Mouse (Mus musculus) forebrain, embryonic 16.5 days (tissue): Measurements from ENCODE around the gene Ttbk1. TPM values are rescaled to one million over a fixed set of nuclear protein-coding genes. Genes with fewer than 3 reads are reported as not detected.
A peak's percentile ranks its signal among the peaks of the same experiment; 100 is the strongest.
"Not testable (repeated sequence)": the region's sequence is repeated elsewhere in the genome, so short reads cannot be mapped to it uniquely, and the experiment has no call there.

ENCODE experiments used
- ATAC-seq: fragments of 200-750 bp; cut with Nextera tagmentation; 2 replicates; pipeline ENCODE4 v1.8.0; 2017; ENCODE audit warnings: mild to moderate bottlenecking, moderate library complexity
- H3K27ac ChIP-seq: fragments of 300-500 bp; sonication (generic); 2 replicates; pipeline ENCODE4 v1.5.1; 2014; ENCODE audit warnings: low read length, control low read depth
- H3K27me3 ChIP-seq: fragments of 300-500 bp; sonication (generic); replicated peaks from 2 replicates; pipeline ENCODE4 v1.6.1; 2014; ENCODE audit warnings: low read length; ENCODE audit not compliant: control insufficient read depth, insufficient read depth
- H3K36me3 ChIP-seq: fragments of 300-500 bp; sonication (generic); 2 replicates; pipeline ENCODE4 v1.6.1; 2014; ENCODE audit not compliant: control insufficient read depth, insufficient read depth
- H3K4me1 ChIP-seq: fragments of 300-500 bp; sonication (generic); replicated peaks from 2 replicates; pipeline ENCODE4 v1.6.1; 2014; ENCODE audit warnings: low read length; ENCODE audit not compliant: control insufficient read depth, insufficient read depth
- H3K4me2 ChIP-seq: fragments of 300-500 bp; sonication (generic); 2 replicates; pipeline ENCODE4 v1.6.1; 2014; ENCODE audit warnings: mild to moderate bottlenecking, low read length, control low read depth
- H3K4me3 ChIP-seq: fragments of 300-500 bp; sonication (generic); replicated peaks from 2 replicates; pipeline ENCODE4 v1.5.1; 2014; ENCODE audit warnings: mild to moderate bottlenecking, low read length, control low read depth
- H3K9ac ChIP-seq: fragments of 300-500 bp; sonication (generic); replicated peaks from 2 replicates; pipeline ENCODE4 v1.6.1; 2014; ENCODE audit warnings: low read depth, low read length, control low read depth
- H3K9me3 ChIP-seq: fragments of 300-500 bp; sonication (generic); 2 replicates; pipeline ENCODE4 v1.6.1; 2016; ENCODE audit warnings: low read length; ENCODE audit not compliant: control insufficient read depth
- WGBS: fragments of 180-500 bp; shearing (Covaris S2); extraction: QIAGEN DNeasy Blood & Tissue Kit; methylation state at CpG from one replicate; pipeline ENCODE4 v1.1.7; 2014; 5-methylcytosine and 5-hydroxymethylcytosine counted together
- polyA plus RNA-seq: library from polyadenylated mRNA; unstranded; fragments of >200 nt; fragmentation: Nextera tagmentation; extraction: Ambion mirVana; gene quantifications from 2 replicates; pipeline ENCODE4 v1.2.1, GENCODE M21; 2015

The Ttbk1 gene
- polyA plus RNA-seq, 1 experiment from 2014 or later = 5.6 TPM

DNA sequence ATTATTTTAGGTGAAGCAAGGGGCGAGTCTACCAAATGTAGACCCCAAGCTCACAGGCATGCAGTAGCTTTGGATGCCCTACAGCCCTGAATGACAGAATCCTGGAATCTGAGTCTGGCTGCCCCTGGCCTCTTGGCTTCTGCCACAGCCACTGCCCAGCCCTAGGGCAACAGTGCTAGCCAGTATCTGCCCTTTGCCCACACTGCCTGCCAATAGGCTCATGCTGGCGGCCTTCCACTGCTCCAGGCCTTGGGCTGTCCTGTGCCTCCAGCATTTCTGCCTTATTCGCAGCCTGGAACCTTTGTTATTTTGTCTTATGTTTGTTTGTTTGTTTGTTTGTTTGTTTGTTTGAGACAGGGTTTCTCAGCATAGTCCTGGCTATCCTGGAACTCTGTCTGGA, 18.1 kb upstream of the Ttbk1 start:
- H3K27me3 ChIP-seq = no peaks in the 10 kb centered on the region
- ATAC-seq = no peak
- no peaks in the 10 kb centered on the region for H3K36me3 ChIP-seq
- 90% methylated on average over 3 of the region's 3 CpGs for WGBS
- H3K4me2 ChIP-seq = no peak overlapping the region
- no peak overlapping the region for H3K9ac ChIP-seq
- no peak overlapping the region for H3K27ac ChIP-seq
- H3K9me3 ChIP-seq = no peaks in the 10 kb centered on the region
- H3K4me3 ChIP-seq = no peak overlapping the region
- no peaks in the 10 kb centered on the region for H3K4me1 ChIP-seq

DNA sequence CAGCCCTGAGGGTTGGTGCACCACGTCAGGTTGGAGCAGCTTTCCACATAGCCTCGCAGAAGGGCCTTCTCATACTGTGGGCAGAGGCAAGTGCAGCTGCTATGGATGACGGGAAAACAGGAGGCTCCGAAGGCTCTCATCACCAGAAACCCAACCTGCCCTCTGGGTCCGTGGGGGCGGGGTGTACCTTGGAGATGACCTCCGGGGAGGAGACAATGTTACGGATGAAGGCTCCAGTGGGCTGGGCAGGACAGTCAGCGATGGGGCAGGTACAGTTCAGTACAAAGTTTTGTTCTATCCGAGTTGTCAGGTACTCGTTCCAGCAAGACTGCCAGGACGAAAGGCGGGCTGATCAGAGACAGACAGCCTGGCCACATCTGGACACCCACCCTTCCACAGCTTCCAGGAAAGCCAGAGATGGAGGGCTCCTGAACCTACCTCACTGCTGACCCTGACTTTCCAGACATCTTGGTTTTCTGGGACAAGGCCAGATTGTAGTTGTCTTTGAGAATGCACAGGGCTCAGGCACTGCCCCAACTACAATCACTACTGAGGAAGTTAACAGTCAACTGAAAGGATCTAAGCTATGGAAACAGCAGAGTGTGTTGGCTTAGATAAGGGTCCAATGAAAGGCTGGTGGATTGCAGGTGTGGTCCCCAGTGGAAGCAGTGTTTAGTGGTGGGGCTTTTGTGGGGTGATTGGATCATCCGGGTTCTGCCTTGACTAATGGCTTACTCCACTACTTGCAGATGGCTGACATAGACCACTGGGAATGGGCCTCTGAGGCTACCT, 16.6 kb upstream of the Ttbk1 start:
- H3K9ac ChIP-seq = no peak overlapping the region
- 83% methylated on average over 14 of the region's 14 CpGs for WGBS

DNA sequence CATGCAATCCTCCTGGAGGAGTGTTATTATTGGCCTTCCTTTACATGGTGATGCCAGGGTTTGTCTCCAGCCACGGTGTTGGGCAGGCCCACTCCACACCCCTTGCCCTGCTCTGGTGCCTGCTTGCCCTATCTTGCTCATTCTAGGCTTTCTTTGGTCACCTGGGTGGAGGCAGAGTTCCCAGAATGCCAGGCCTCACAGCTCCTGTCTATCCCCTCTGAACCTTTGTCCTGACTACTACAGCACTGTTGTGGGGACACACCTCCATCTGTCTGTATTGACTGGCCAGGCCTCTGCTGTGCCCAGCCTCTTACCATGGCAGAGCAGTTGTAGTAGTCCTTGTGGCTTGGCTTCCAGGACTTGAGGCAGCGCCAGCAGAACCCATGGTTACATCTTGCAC, 15.3 kb upstream of the Ttbk1 start:
- no peak for ATAC-seq

More for the DNA sequence above, 16.6 kb upstream of the Ttbk1 start:
- H3K36me3 ChIP-seq = no peaks in the 10 kb centered on the region
- no peaks in the 10 kb centered on the region for H3K9me3 ChIP-seq
- ATAC-seq = no peak
- H3K27me3 ChIP-seq = no peaks in the 10 kb centered on the region
- H3K4me3 ChIP-seq = no peak overlapping the region
- no peak overlapping the region for H3K4me2 ChIP-seq
- H3K27ac ChIP-seq = no peak overlapping the region
- no peaks in the 10 kb centered on the region for H3K4me1 ChIP-seq

DNA sequence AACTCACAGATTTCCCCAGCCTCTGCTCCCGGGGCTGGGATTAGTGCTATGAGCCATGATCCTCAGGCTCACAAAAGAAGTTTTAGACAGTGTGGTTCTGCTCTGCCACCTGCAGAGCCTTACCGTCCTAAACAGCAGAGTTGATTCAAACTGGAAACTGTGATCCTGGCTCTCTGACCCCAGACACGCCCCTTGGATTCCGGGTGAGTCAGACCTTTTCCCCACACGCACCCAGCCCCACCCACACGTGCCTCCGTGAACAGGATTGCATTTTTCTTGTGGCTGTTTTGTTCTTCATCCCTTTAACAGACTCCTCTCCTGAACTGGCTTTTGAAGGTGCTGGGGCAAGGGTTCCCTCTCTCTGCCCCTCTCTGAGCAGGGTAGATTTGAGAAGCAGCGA, 10.5 kb upstream of the Ttbk1 start:
- H3K9ac ChIP-seq = no peak overlapping the region
- no peak for ATAC-seq
- no peaks in the 10 kb centered on the region for H3K9me3 ChIP-seq
- H3K4me1 ChIP-seq = peaks cover 5% of the 10 kb centered on the region; the same call in 1 of the 2 replicates
- H3K4me2 ChIP-seq = no peak overlapping the region
- H3K4me3 ChIP-seq = no peak overlapping the region
- H3K27me3 ChIP-seq = no peaks in the 10 kb centered on the region; the same call in 1 of the 2 replicates
- WGBS = 53% methylated on average over 8 of the region's 8 CpGs
- no peak overlapping the region for H3K27ac ChIP-seq
- H3K36me3 ChIP-seq = no peaks in the 10 kb centered on the region

More for the DNA sequence above, 15.3 kb upstream of the Ttbk1 start:
- no peaks in the 10 kb centered on the region for H3K9me3 ChIP-seq
- H3K27me3 ChIP-seq = no peaks in the 10 kb centered on the region
- H3K36me3 ChIP-seq = no peaks in the 10 kb centered on the region
- no peak overlapping the region for H3K27ac ChIP-seq
- H3K9ac ChIP-seq = no peak overlapping the region
- no peaks in the 10 kb centered on the region for H3K4me1 ChIP-seq
- no peak overlapping the region for H3K4me2 ChIP-seq
- WGBS = 95% methylated on average over 2 of the region's 2 CpGs
- no peak overlapping the region for H3K4me3 ChIP-seq

DNA sequence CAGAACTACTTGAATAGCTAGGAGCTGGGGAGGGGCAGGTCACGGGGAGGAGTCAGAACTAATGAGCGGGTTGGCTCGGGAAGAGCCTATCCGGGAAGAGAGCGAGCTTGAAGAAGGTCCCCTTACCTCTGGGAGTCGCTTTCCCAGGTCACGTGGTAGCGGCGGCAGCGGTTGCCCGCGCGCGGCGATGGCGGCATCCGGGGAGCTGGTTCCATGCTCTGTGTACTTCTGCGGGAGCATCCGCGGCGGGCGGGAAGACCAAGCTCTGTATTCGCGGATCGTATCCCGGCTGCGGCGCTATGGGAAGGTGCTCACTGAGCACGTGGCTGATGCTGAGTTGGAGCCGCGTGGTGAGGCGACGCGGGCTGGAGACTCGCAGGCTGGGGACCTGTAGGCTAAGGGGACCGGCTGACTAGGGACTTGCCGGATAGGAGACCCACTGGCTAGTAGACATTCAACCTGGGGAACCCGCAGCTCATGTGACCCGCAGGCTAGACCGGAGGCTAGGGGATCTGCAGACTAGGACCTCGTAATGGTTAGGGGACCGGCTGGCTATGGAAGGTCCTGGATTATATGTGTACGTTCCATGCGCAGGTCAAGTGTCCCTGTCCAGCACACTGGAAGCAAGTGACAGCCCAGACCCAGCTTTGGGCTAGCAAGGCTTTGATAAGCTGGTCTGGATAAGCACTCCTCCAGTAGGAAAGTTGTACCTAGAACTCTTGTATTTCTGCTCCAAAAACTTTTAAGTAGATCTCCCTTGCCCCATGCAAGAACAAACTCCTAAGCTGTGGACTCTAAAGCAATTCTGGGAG, 9.4 kb upstream of the Ttbk1 start, which contains the start of gene Dnph1:
Gene Dnph1 (plus strand): TSS at position 89 of the 812 bp plus-strand sequence.
- under 1% methylated on average over 43 of the region's 44 CpGs for WGBS
- Histone ChIP-seq H3K9ac (peak within 1 kb of the TSS; percentile 72), H3K4me1 (peaks cover 5% of the 10 kb centered on the region; the same call in 1 of the 2 replicates), H3K36me3 (no peaks in the 10 kb centered on the region), H3K9me3 (no peaks in the 10 kb centered on the region), H3K4me3 (peak within 1 kb of the TSS; percentile 67), H3K27ac (no peak within 1 kb of the TSS), H3K27me3 (no peaks in the 10 kb centered on the region; the same call in 1 of the 2 replicates), H3K4me2 (peak within 1 kb of the TSS; percentile 87)
- peak; percentile 99 for ATAC-seq

DNA sequence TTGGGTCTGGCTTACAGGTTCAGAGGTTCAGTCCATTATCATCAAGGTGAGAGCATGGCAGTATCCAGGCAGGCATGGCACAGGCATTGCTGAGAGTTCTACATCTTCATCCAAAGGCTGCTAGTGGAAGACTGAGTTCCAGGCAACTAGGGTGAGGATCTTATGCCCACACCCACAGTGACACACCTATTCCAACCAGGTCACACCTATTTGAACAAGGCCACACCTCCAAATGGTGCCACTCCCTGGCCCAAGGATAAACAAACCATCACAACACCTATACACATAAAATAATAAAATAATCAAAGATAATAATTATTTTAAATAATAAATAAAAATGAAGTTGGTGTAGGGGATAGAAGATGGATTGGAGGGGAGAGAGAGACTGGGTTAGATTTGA, 8.6 kb upstream of the Ttbk1 start:
- not testable (repeated sequence) for H3K27me3 ChIP-seq, H3K27ac ChIP-seq, H3K36me3 ChIP-seq, H3K9ac ChIP-seq, H3K9me3 ChIP-seq, ATAC-seq, H3K4me2 ChIP-seq, H3K4me3 ChIP-seq, H3K4me1 ChIP-seq

DNA sequence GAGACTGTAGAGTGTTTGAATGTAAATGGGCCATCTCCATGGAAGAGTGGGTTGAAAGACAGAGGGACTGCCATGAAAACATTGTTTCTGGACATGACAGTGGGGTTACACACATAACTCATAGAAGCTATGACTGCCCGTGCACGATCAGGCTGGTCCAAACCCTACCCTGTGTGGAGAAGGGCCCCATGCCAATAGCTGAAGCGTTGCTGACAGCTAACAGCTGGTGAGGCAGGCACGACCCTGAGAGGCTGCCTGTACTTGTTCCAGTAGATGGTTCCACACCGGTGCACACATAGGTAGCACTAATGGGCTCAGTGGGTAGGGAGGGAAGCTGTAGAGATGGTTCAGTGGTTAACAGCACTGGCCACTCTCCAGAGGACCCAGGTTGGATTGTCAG, 8.0 kb upstream of the Ttbk1 start:
- ATAC-seq = no peak
- Histone ChIP-seq H3K27me3 (no peaks in the 10 kb centered on the region; the same call in 1 of the 2 replicates), H3K27ac (no peak overlapping the region), H3K9me3 (no peaks in the 10 kb centered on the region), H3K4me1 (peaks cover 5% of the 10 kb centered on the region; the same call in 1 of the 2 replicates), H3K4me3 (no peak overlapping the region), H3K4me2 (no peak overlapping the region), H3K36me3 (no peaks in the 10 kb centered on the region), H3K9ac (no peak overlapping the region)
- 71% methylated on average over 5 of the region's 5 CpGs for WGBS

DNA sequence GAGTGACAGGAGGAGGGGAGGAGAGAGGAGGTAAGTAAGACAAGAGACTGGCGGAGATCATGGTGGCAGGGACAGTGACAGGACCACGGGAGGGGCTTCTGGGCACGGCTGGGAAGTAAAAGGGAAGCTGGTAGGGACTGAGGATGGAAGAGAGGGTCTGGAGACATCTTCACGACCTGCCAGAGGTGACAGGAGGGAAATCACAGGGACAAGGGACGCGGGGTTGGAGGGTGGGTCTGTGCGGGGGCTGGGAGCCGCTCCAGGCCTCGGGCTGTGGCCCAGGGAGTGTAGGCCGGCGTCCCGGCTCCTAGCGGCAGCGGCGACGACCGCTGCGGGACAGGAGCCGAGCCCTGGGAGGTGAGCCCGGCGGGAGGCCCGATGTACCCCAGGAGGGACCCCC, 480 bp downstream of the Ttbk1 start:
- peak; percentile 48 for ATAC-seq
- Histone ChIP-seq H3K4me1 (peaks cover 45% of the 10 kb centered on the region), H3K36me3 (no peaks in the 10 kb centered on the region), H3K27ac (peak overlapping the region; percentile 44), H3K27me3 (no peaks in the 10 kb centered on the region), H3K9me3 (no peaks in the 10 kb centered on the region), H3K9ac (peak overlapping the region; percentile 94), H3K4me3 (peak overlapping the region; percentile 75), H3K4me2 (peak overlapping the region; percentile 89)
- WGBS = under 1% methylated on average over 21 of the region's 22 CpGs

DNA sequence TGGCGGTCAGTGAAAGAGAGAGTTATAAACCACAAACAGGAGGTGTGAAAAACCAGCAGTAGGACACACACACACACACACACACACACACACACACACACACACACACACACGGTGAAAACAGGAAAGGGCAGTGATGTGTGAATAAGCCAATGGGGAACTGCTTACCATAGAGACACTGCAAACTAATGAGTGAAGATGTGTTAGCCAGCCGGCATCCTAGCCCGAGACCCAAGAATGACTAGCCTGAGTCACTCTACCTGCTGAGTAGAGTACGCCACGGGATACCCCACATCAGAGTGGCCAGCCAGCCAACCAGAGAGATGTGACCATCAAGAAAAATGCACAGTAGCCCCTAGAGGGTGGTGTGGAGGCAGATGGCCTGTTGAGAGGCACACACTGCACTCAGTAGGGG, 3.0 kb downstream of the Ttbk1 start:
- ATAC-seq = no peak
- H3K36me3 ChIP-seq = peaks cover 5% of the 10 kb centered on the region; the same call in 1 of the 2 replicates
- no peaks in the 10 kb centered on the region for H3K9me3 ChIP-seq
- H3K4me2 ChIP-seq = peak overlapping the region; percentile 81
- H3K27me3 ChIP-seq = no peaks in the 10 kb centered on the region
- WGBS = 16% methylated on average over 6 of the region's 6 CpGs
- peak overlapping the region; percentile 43 for H3K4me3 ChIP-seq
- peaks cover 45% of the 10 kb centered on the region for H3K4me1 ChIP-seq
- H3K9ac ChIP-seq = no peak overlapping the region
- no peak overlapping the region for H3K27ac ChIP-seq
